Mouse (Mus musculus): ENCODE measurements around the gene Cops3. TPM values are rescaled to one million over a fixed set of nuclear protein-coding genes. Genes with fewer than 3 reads are reported as not detected.

The Cops3 gene
- polyA plus RNA-seq, 1 experiment, result 24.4 TPM

DNA sequence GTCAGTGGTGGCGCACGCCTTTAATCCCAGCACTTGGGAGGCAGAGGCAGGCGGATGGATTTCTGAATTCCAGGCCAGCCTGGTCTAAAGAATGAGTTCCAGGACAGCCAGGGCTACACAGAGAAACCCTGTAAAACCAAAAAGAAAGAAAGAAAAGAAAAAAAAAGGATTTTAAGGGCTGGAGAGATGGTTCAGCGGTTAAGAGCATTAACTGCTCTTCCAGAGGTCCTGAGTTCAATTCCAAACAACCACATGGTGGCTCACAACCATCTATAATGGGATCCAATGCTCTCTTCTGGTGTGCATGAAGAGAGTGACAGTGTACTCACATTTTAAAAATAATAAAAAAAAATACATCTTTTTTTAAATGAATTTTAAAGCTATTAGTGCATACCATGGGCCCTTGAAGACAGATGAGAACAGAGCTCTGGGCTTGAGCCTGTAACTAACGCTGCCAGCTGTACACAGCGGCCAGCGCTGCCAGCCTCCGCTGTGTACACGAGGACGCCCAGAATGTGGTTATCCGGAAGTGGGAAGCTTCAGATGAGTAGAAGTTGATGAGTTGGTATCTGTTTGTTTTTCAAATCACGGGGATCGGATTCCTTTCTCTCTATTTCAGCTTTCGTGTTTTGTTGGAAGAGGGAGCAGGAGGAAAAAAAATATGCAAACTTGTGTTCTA, 29.0 kb downstream of the Cops3 start:
- no peak for DNase-seq (ENCODE audit: low read depth)

DNA sequence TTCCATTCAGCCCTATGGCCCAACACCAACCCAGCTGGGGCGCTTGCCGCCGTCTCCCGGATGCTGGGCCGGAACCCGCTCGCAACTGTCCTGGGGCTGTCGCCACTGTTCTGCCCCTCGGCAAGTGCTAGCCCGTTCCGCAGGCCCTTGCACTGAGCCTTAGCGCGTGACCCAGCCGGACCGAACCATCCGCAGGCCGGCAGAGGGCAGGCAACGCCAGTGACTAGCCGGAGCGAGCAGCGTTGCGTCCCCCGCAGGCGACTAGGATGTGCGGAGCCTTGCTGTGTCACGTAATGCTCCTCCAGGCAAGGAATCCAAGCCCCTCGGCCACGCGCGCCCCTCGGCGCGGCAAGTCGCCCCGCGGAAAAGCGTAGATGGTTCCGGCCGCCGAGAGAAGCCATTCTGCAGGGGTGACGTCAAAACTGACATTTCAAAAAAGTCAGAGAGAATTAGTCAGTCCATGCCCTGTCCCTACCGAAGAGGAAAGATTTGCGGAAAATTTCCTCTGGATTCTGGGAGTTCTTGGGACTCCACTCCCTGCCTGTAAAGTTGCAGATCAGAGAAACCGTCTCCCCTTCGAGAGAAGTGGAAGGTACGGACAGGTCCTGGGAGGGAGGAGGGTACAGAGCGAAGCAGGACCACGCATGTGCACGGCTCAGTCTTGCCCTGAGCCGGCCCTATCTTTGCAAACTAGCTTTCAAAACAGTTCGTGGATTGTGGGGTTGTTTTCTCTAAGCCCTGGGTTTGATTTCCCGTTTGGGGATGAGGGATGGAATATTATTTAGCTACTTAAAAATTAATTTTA, 29.8 kb downstream of the Cops3 start, which contains the start of gene Flcn:
Flcn (minus strand) TSS at position 347 of the 805 bp plus-strand sequence.
- DNase-seq (ENCODE audit: low read depth), result no peak

DNA sequence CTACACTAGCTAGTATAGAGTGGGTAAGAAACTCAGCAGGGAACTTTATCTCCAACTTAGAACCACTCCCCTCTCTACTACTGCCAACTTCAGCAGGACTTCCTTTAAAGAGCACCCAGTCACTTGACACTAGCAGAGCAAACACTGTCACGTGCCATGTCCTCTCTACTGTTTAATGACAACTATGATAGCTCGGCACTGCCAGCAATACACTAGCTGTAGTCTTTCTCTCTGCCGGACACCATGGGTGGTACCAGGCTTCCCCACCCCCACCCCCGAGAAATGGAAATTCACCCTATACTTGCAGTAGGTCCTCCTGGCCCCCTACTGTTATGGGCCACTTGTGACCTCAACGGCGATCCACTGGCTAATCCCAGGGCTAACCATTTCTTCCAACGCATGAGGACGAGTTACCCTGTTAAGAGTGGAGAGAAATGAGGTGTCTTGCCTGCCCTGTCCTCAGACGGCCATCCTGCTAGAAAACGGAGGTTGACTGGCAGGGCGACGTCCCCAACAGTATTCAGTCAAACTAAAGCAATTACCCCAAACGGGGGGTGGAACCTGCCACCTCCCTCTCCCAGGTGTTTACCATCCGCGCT, 30.5 kb downstream of the Cops3 start:
- DNase-seq (ENCODE audit: low read depth), result no peak

DNA sequence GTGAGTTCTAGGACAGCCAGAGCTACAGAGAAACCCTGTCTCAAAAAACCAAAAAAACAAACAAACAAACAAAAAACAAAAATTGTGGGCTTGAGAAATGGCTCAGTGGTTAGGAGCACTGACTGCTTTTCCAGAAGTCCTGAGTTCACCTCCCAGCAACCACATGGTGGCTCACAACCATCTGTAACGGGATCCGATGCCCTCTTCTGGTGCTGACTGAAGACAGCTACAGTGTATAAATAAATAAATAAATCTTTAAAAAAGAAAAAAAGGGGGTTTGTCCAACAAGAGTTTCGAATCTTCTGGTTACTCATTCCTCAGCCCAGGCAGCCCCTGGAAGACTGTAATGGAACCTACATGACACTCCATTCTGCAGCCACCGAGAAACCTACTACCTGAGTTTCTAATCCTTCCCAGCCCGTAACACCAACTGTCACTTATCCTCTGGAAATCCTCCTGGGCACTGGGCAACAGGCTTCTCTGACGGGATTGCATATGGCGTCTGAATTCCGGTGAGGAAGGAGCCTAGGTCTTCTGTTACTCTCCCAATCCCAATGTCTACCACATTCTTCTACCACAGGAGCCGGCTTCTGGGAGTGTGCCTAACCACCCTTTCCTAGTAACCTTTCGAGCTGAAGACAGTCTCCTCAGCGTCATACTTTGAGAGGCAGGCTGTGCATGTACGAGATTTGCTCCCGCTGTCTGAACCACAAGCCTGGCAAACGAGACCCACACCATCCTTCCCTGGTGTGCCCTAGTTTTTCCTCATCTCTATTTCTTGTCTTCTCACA, 31.3 kb downstream of the Cops3 start:
- no peak for DNase-seq (ENCODE audit: low read depth)

DNA sequence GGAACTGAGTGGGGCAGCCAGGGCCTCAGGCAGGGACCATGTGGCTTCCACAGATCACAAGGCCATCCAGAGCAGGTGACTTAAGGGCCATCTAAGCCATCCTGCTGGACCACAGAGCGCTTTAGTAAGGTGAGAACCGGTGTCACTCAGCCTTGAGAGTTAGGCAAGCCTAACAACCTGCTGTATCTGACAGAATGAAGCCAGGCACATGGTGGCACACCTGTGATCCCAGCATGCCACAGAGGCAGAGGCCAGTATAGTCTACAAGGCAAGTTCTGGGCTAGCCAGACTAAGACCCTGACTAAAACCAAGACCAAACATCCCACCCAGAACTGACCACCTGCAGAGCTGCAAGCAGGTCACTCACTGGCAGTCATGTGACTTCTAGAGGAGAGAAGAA, 34.0 kb downstream of the Cops3 start:
- no peak for DNase-seq (ENCODE audit: low read depth)

DNA sequence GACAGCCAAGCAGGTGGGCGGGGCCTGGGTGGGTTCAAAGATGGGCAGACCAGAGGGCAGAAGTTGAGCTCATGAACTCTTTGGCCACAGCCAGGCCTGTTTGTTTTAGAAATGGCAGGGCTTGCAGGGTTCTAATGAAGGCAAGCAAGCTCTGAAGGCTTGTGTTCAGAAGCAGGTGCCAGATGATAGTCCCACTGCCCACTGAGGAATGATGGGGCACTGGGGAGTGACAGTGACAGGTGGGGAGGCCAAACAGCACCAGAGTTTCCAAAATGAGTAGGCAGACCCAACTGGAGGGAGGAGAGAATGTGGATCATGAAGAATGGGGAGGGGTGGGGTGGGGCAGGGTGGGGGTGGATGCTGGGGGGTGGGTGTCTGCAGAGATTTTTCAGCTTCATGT, 34.4 kb downstream of the Cops3 start:
- DNase-seq (ENCODE audit: low read depth), result no peak

DNA sequence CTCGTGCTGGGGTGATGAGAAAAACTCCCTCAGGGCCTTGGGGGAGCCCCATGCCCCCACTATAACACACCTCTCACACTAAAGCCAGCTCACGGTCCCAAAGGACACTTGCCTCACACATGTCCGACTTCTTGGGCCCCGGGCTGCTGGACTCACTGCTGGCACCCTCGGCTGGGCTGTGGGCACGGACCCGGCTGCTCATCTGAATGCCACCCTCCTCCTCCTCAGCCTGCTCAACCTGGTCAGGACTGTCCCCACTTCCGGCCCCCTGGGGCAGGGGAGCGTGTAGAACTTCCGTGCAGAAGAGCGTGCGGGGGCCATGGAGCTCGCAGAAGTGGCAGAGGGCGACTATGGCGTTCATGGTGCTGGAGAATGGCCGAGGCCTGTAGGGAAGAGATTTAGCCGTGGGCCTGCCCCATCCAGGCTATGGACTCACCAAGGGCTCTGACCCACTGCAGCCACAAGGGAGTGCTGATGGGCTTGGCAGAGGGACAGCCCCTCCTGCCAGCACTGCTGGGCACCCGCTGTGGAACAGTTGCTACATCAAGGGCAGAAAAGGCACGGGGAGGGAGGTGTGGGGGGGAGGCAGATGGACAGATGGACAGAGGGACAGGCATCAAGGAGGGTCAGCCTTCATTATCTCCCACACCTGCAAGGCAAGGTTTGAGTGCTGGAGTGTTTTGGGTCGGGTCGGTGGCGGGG, 35.1 kb downstream of the Cops3 start:
- DNase-seq (ENCODE audit: low read depth), result no peak

DNA sequence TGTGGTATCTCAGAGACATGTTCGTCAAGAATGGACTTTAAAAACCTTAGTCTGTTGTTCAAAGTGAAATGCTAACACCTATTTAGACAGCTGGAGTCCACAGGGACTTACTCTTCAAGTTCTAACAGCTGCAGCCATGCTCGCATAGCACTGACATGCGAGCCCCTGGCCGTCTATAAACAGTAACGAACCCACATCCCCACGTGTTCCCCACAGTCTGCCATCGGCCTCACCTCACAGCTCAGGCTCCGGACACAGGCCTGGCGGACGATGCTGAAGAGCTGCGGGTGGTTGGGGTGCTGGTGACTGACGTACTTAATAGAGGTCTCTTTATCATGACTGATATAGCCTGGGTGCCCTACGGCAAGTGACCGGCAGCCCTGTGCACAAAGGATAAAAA, 36.1 kb downstream of the Cops3 start:
- DNase-seq (ENCODE audit: low read depth), result no peak

DNA sequence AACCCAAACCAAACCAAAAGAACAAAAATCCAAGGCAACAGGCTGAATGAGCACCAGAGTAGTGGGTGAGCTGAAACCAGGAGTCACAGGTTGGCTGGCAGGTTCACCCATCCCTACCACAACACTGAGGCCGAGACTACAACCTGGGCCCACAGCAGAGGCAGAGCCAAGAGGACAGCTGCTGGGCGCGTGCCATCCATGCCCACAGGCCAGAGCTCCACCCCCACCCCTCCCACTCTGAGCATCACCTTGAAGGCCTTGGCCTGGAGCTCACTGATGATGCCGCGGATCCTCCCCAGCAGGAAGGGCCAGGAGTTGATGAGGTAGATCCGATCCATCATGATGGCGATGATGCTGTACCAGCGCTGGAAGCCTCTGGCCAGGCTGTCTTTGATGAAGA, 37.8 kb downstream of the Cops3 start:
- DNase-seq (ENCODE audit: low read depth), result no peak

DNA sequence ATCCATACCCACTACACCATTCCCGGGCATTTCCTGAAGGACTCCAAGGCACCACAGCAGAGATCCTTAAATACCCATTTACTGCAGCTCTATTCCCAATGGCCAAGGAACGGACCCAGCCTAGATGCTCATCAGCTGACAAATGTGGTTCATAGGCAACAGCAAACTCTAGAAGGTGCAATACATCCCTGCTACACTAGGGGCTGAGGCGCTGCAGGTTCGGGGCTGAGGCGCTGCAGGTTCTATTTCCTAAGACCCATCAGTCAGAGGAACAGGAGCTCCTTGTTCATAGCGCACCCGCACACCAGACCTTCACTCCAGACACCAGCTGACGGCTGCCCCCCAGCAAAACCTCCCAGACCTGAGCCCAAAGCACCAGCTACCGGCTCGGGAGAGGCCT, 39.2 kb downstream of the Cops3 start:
- DNase-seq (ENCODE audit: low read depth), result no peak

DNA sequence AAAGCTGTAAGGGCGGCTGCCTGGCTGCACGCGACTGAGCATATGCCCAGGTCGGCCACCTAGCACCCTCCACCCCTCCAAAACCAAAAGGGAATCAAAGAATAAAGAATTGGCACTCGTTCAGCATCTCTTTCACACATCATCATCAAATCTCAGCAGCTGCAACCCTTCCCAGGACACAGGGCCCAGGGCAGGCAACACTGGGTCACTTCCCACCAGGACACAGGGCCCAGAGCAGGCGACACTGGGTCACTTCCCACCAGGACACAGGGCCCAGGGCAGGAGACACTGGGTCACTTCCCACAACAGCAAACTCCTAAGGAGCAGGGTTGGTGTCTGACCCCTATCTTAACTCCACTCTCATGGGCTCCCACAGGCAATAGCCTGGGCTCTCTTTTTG, 46.2 kb downstream of the Cops3 start:
- no peak for DNase-seq (ENCODE audit: low read depth)

DNA sequence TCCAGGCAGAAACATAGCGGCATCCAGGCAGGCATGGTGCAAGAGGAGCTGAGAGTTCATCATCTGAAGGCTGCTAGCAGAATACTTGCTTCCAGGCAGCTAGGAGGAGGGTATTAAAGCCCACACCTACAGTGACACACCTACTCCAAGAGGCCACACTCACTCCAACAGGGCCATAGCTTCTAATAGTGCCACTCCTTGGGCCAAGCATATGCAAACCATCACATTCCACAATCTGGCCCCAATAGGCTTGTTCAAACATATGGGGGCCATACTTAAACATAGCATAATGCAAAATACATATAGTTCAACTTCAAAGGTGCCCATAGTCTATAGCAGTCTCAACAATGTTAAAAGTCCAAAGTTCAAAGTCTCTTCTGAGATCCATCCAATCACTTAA, 50.3 kb downstream of the Cops3 start:
- DNase-seq (ENCODE audit: low read depth), result no peak

DNA sequence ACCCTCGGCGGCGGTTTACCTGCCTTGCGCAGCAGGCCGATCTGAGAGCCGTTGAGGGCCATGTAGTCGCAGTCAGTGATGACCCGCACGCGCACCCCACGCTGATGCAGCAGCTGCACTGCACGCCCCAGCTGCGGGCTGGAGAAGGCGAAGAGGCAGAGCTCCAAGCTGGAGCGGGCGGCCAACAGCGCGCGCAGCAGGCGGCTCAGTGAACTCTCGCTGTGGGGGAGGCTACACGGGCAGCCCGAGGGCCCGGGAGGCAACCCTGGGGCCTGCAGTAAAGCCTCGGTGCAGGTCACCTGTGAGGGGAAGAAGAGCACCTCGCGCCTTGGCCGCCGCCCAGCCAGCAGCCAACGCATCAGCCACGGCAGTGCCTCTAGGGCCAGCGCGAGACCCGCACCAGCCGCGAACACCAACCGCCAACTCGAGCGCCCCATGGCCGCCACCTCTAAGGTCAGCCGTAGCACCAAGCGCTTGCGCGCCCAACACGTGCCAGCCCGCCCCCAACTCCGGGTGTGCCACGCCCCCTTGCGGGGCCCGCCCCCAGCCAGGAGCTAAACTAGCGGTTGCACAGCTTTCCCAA, 52.3 kb downstream of the Cops3 start, which contains the start of gene Pld6:
Pld6 (minus strand) TSS at position 447 of the 583 bp plus-strand sequence.
- DNase-seq (ENCODE audit: low read depth), result no peak

DNA sequence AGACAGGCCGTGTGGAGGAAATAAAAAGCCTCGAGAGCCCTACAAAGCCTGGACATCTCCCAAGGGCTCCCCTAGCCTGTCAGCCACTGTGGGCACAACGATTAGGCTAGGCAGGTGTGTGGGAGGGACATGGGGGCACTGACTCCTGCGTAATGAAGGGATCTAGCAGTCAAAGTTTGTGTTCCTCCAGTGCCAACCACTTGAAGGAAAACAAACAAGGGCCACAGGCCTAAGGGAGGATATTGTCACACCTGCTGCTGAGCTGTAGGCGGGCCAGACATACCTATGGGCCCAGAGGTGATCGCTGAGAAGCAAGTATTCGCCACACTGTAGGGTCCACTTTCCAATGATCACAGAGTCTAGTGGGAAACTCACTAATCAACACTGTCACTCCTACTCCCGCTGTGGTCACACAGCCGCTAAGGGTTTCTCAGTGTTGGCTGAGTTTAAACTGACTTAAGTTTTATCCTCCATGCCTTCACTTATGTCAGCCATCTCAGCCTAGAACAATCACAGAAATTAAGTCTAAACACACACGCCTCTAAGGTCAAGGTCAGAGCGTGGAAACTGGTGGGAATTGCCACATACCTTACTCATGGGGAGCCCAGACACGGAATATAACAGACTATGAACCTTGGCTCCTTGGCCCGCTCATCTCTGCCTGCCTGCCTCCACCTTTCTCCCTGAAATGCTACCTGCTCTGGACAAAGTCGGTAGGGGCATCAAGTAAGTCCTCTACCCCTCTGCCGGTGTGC, 53.0 kb downstream of the Cops3 start:
- DNase-seq (ENCODE audit: low read depth), result no peak

DNA sequence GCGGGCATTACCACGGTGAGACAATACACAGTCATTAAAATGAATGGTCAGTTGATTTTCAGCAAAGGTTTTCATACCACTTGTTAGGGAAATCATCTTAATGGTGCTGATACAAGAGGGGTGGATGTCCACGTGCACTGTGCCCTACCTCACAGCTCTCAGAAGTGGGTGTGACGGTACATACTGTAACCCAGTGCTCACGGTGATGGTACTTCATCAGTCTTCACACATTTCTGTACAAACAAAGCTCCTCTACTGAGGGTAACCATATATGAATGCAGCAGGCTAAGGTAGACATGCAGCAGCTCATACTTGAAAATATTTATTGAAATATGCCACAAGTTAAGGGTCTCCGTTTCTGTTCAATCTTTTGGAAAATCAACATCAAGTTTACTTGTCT, 56.0 kb downstream of the Cops3 start:
- no peak for DNase-seq (ENCODE audit: low read depth)

DNA sequence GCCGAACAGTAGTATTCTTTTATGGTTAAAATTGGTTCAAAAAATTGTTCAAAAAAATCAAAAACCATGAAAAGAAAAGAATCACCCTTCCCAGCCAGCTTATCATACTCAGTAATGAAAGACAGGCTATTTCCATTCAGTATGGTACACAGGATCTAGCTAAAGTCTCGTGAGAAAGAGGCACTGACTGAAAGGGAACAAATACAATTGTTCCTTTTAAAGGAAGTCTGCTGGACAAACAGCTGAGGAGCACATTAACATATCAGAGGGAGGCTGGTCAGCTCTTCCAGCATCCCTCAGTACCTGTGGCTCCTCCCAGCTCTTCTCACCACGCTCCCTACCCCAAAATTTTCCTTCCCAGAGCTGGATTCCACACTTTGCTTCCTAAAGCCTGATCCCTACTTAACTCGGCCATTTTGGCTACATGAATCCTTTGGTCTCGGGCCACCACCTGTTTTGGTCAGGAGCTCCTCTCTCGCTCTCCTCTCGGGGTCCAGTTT, 57.5 kb downstream of the Cops3 start:
- DNase-seq (ENCODE audit: low read depth), result no peak

DNA sequence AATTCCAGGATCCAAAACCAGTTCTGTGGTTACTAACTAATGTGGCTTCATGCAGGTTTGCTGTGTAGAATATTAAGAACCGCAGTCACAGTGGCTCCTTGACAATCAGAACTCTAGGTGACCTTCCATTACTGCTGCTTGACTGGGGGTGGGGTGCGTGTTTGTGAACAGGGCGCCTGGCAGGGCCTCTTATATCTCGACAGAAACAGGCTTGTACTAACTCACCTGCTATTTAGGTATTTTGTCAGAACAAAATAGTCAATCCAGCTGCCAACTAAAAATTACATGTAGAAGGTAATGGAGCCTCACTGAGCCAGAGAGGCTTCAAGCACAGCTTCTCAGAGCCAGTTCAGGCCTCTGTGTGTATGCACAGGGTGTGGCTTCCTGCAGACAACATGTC, 59.4 kb downstream of the Cops3 start:
- no peak for DNase-seq (ENCODE audit: low read depth)

DNA sequence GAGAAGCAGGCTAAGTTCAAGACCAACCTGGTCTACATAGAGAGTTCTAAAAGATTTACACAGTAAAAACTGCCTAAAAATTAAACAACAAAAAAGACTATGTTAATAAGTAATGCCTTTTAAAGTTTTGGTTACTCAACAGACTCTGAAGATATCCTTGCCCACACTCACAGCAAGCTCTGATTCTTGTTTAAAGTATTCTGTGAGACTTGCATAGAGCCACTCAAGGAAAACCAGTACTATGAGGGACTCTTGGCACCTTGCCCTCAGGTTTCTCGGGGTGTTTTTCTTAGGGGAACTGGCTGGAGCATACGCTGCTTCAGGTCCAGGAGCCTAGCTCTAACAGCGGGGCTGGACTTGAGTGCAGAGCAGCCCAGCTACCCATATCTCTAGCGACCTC, 60.2 kb downstream of the Cops3 start:
- DNase-seq (ENCODE audit: low read depth), result no peak

DNA sequence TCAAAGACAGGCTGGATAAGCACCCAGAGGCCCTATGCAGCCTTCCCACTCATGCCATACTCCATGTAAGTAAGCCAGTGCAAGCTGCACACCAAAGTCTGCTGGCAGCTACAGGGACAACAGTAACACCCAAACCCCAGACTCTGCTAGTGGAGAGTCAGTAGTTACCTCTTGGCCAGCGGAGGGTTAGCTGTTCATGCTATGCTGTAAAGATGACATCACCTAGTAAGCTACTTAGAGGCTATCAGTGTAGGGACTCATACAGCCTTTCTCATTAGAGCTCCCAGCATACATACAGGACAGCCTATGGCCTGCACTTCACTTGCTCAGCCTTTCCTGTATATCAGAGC, 60.8 kb downstream of the Cops3 start:
- DNase-seq (ENCODE audit: low read depth), result no peak

DNA sequence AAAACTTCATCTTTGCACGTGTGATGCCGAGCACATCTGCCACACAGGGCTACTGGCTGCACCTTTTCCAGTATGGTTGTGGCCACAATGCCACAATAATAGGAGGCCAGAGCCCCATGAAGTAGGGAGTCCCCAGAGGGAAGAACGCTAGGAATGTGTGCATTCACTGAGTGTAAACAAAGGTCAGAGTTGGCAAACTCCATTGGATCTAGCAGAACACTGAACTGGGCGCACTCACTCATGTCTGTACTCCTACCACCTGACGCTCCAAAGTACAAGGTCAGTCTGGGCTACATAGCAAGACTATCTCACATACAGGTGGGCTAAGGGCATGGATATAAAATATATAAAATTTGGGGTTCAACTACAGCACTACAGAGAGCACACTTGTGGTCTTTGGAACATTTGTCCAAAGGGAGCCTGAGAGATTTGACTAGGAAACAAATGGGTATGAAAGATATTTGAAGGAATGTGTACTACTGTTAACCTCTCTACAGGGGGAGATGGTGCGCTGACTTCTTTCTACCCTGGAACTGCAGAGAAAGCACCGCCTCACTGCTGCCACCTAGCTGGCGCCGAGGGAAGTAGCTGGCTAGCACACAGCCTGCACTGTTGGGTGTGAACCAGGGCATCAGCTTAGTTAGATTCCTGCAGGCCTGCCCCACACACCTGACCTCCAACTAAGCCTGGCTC, 61.3 kb downstream of the Cops3 start:
- DNase-seq (ENCODE audit: low read depth), result no peak
